Mouse (Mus musculus) lung, adult 2 months (tissue): ENCODE results near the gene Slc35a5.

Experiments
- CTCF ChIP-seq: fragments of 200-500 bp; IDR thresholded peaks from 2 replicates; pipeline ENCODE4 v1.5.1; 2011; ENCODE audit warnings: mild to moderate bottlenecking, low read length, control low read depth; ENCODE audit not compliant: insufficient read depth
- POLR2A ChIP-seq: fragments of 200-500 bp; IDR thresholded peaks from 2 replicates; pipeline ENCODE4 v1.6.1; 2011; ENCODE audit warnings: low read depth, mild to moderate bottlenecking, control low read depth, low read length, borderline replicate concordance; ENCODE audit errors: extremely low read depth

DNA sequence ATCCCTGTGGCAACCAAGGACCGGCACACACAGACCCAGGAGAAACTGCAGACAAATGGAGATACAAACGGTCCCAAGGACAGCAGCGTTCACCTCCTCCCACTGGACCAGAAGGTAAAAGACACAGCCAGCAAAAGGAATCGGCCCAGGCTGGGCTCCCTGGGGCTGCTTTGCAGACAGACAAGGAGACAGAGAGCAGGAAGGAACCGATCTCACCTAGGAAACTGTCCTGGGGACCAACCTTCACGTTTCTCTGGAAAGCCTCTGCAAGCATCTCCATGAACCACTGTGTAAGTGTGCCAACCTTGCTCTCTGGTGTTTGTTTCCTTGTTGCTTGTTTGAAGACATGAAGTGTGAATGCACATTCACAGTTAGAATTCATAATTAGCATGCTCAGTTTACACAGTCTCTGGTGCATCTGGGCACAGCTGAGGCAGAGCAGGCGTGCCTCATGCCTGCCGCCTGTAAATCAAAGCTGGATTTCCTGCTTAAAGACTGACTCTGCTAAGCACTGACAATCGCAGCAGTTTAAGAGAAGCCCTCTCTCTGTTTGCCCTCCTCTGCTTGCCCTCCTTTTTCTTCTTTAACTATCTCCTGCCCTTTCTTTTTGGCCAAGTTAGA lies 64.3 kb downstream of the Slc35a5 start:
- no peak for TF ChIP-seq POLR2A
- no peak for TF ChIP-seq CTCF
